Mouse (Mus musculus): ENCODE measurements at regions not wholly inside any gene's neighbourhood (a gene's known extent, or its start where the extent isn't known, plus 50 kb on each side); places are given as distances from the start of the nearest gene placed in this dataset.

GRCm38 (mm10) chr7:135939341-135939740 is 223.2 kb upstream of the Mki67 start:
- no peak for TF ChIP-seq CTCF (IDR thresholded peaks at IDR 0.05; ENCODE audit: control insufficient read depth, insufficient read depth, insufficient read length)
- TF ChIP-seq USF1 (IDR thresholded peaks at IDR 0.05; ENCODE audit: low read depth): no peak
- no peak for TF ChIP-seq MAX (IDR thresholded peaks at IDR 0.05)
